ENCODE assay signal across 8 mouse cellular contexts in genomic region chr19:8724392-8724791, GRCm38 (mm10). TPM values are rescaled to one million over a fixed set of nuclear protein-coding genes. Genes with fewer than 3 reads are reported as not detected.
DNase-seq lines count a peak whose midpoint lies in the region; ATAC-seq and TF ChIP-seq lines count a peak whose summit lies in the region.

No protein-coding gene starts in this region.

- peaks cover 32% of the 10 kb centered on the region for H3K36me3 ChIP-seq in kidney, embryonic 14.5 days (ENCODE audit: control insufficient read depth, insufficient read depth, low read length)
- peaks cover 19% of the 10 kb centered on the region for H3K36me3 ChIP-seq in kidney, adult 2 months (ENCODE audit: control insufficient read depth, insufficient read depth, low read length)
- peaks cover 33% of the 10 kb centered on the region for H3K36me3 ChIP-seq in hindbrain, embryonic 14.5 days (replicated peaks; ENCODE audit: control insufficient read depth, insufficient read depth)
- H3K36me3 ChIP-seq in midbrain, embryonic 14.5 days (ENCODE audit: control insufficient read depth, insufficient read depth, low read length) = peaks cover 28% of the 10 kb centered on the region
- H3K36me3 ChIP-seq in thymus, adult 2 months (ENCODE audit: control insufficient read depth, insufficient read depth, low read length) = peaks cover 24% of the 10 kb centered on the region

- no peaks in the 10 kb centered on the region for H3K27me3 ChIP-seq in kidney, embryonic 14.5 days (ENCODE audit: control insufficient read depth, insufficient read depth, low read length)
- no peaks in the 10 kb centered on the region for H3K27me3 ChIP-seq in kidney, adult 2 months (replicated peaks; ENCODE audit: control insufficient read depth, insufficient read depth, low read length)
- H3K27me3 ChIP-seq in hindbrain, embryonic 14.5 days (ENCODE audit: control insufficient read depth, insufficient read depth, low read length) = no peaks in the 10 kb centered on the region
- no peaks in the 10 kb centered on the region for H3K27me3 ChIP-seq in midbrain, embryonic 14.5 days (ENCODE audit: control insufficient read depth, insufficient read depth, low read length)
- no peaks in the 10 kb centered on the region for H3K27me3 ChIP-seq in thymus, adult 2 months (ENCODE audit: control insufficient read depth, insufficient read depth, low read length)

- H3K4me1 ChIP-seq in kidney, embryonic 14.5 days (ENCODE audit: control insufficient read depth, insufficient read depth, low read length) = 0 out of 2 replicates have a peak, but pooled peaks cover 6% of the 10 kb centered on the region
- H3K4me1 ChIP-seq in kidney, adult 2 months (ENCODE audit: control insufficient read depth, insufficient read depth, low read length) = peaks cover 4% of the 10 kb centered on the region; the same call in 1 of the 2 replicates
- no peaks in the 10 kb centered on the region; the same call in 1 of the 2 replicates for H3K4me1 ChIP-seq in bone marrow, adult 2 months (ENCODE audit: control insufficient read depth, insufficient read depth, low read length)
- H3K4me1 ChIP-seq in hindbrain, embryonic 14.5 days (replicated peaks; ENCODE audit: control insufficient read depth, insufficient read depth, low read length) = peaks cover 28% of the 10 kb centered on the region
- peaks cover 33% of the 10 kb centered on the region for H3K4me1 ChIP-seq in midbrain, embryonic 14.5 days (ENCODE audit: control insufficient read depth, insufficient read depth, low read length)
- peaks cover 3% of the 10 kb centered on the region; the same call in 1 of the 2 replicates for H3K4me1 ChIP-seq in thymus, adult 2 months (replicated peaks; ENCODE audit: control insufficient read depth, insufficient read depth, low read length)

- peak overlapping the region; percentile 90 for H3K27ac ChIP-seq in kidney, embryonic 14.5 days (ENCODE audit: low read depth, low read length)
- H3K27ac ChIP-seq in kidney, adult 2 months (ENCODE audit: insufficient read depth, low read depth, low read length) = no peak overlapping the region
- no peak overlapping the region for H3K27ac ChIP-seq in bone marrow, adult 2 months (ENCODE audit: control insufficient read depth, insufficient read depth, low read depth, low read length, poor library complexity)
- H3K27ac ChIP-seq in hindbrain, embryonic 14.5 days = no peak overlapping the region
- no peak overlapping the region for H3K27ac ChIP-seq in midbrain, embryonic 14.5 days (replicated peaks; ENCODE audit: low read depth, low read length)
- H3K27ac ChIP-seq in thymus, adult 2 months (ENCODE audit: control insufficient read depth, insufficient read depth, low read length) = no peak overlapping the region

- H3K4me3 ChIP-seq in kidney, embryonic 14.5 days (ENCODE audit: low read length) = peak overlapping the region; percentile 82
- H3K4me3 ChIP-seq in kidney, adult 2 months (ENCODE audit: insufficient read depth, low read depth, low read length) = no peak overlapping the region
- H3K4me3 ChIP-seq in bone marrow, adult 2 months (replicated peaks; ENCODE audit: control insufficient read depth, low read depth, low read length) = peak overlapping the region; percentile 84
- peak overlapping the region; percentile 67 for H3K4me3 ChIP-seq in hindbrain, embryonic 14.5 days (replicated peaks; ENCODE audit: low read length)
- H3K4me3 ChIP-seq in midbrain, embryonic 14.5 days (replicated peaks; ENCODE audit: low read depth, low read length) = peak overlapping the region; percentile 56
- no peak overlapping the region for H3K4me3 ChIP-seq in thymus, adult 2 months (ENCODE audit: control insufficient read depth, insufficient read depth, low read length)

- no peak for ATAC-seq in kidney, embryonic 14.5 days (ENCODE audit: low FRiP score, low TSS enrichment)
- no peak for ATAC-seq in hindbrain, embryonic 14.5 days (ENCODE audit: low FRiP score)
- no peak for ATAC-seq in midbrain, embryonic 14.5 days (ENCODE audit: low FRiP score, low TSS enrichment)

- peak overlapping the region; percentile 70 for H3K4me2 ChIP-seq in kidney, embryonic 14.5 days (replicated peaks; ENCODE audit: low read depth, low read length)
- peak overlapping the region; percentile 84 for H3K4me2 ChIP-seq in hindbrain, embryonic 14.5 days (replicated peaks)
- peak overlapping the region; percentile 84 for H3K4me2 ChIP-seq in midbrain, embryonic 14.5 days (ENCODE audit: low read length)

- no peak for DNase-seq in kidney, adult 2 months
- no peak for DNase-seq in hindbrain, embryonic 14.5 days (ENCODE audit: low spot score)
- no peak for DNase-seq in midbrain, embryonic 14.5 days
- no peak for DNase-seq in thymus, adult 2 months
- no peak for DNase-seq in ovary, postnatal 10 days (ENCODE audit: low spot score)
- no peak for DNase-seq in right cerebral cortex, postnatal 36 days (ENCODE audit: low spot score in 2 of 2)

- TF ChIP-seq CTCF in kidney, adult 2 months (conservative IDR thresholded peaks at IDR 0.05; ENCODE audit: insufficient read depth, insufficient read length, low read depth, low read length) = no peak
- no peak for TF ChIP-seq CTCF in bone marrow, adult 2 months (IDR thresholded peaks at IDR 0.05; ENCODE audit: control insufficient read depth, insufficient read depth, low read length)
- no peak for TF ChIP-seq CTCF in thymus, adult 2 months (IDR thresholded peaks at IDR 0.05; ENCODE audit: borderline replicate concordance, control insufficient read depth, extremely low read depth, insufficient read depth, low read length, poor library complexity)

- H3K9me3 ChIP-seq in kidney, embryonic 14.5 days (ENCODE audit: control insufficient read depth, low read length) = no peaks in the 10 kb centered on the region
- no peaks in the 10 kb centered on the region for H3K9me3 ChIP-seq in hindbrain, embryonic 14.5 days (ENCODE audit: control insufficient read depth, low read length)
- H3K9me3 ChIP-seq in midbrain, embryonic 14.5 days (ENCODE audit: control insufficient read depth, low read length) = no peaks in the 10 kb centered on the region

- TF ChIP-seq POLR2A in kidney, adult 2 months (IDR thresholded peaks at IDR 0.05; ENCODE audit: low read depth, low read length) = no peak
- TF ChIP-seq POLR2A in bone marrow, adult 2 months (IDR thresholded peaks at IDR 0.05; ENCODE audit: borderline replicate concordance, control insufficient read depth, low read depth, low read length) = no peak
- no peak for TF ChIP-seq POLR2A in thymus, adult 2 months (IDR thresholded peaks at IDR 0.05; ENCODE audit: control insufficient read depth, extremely low read depth, insufficient read depth, low read length, poor library complexity)

- H3K9ac ChIP-seq in kidney, embryonic 14.5 days (ENCODE audit: low read depth, low read length) = peak overlapping the region; percentile 97
- H3K9ac ChIP-seq in hindbrain, embryonic 14.5 days = peak overlapping the region; percentile 88
- peak overlapping the region; percentile 75 for H3K9ac ChIP-seq in midbrain, embryonic 14.5 days (replicated peaks; ENCODE audit: low read length)

- WGBS in kidney, embryonic 14.5 days = 3% methylated on average over 2 of the region's 2 CpGs
- WGBS in kidney, adult 2 months = 7% methylated on average over 2 of the region's 2 CpGs
- WGBS in bone marrow, adult 2 months = 3% methylated on average over 2 of the region's 2 CpGs
- 1% methylated on average over 2 of the region's 2 CpGs for WGBS in hindbrain, embryonic 14.5 days
- 3% methylated on average over 2 of the region's 2 CpGs for WGBS in midbrain, embryonic 14.5 days
- 5% methylated on average over 2 of the region's 2 CpGs for WGBS in thymus, adult 2 months

RNA-seq across cellular contexts. Expression of gene Slc3a2, which starts 1.2 kb away (rescaled TPM):
- polyA plus RNA-seq in kidney, embryonic 14.5 days (2014; fragmentation: Nextera tagmentation; extraction: Ambion mirVana) = 114 and 123 TPM in 2 replicates
- polyA plus RNA-seq in kidney, adult 2 months (2012; rRNA removed) = 560 and 573 TPM in 2 replicates
- polyA plus RNA-seq in bone marrow, adult 2 months (2011; ENCODE audit: insufficient read depth, insufficient read length, low replicate concordance, missing spikeins) = 58.4 and 65.7 TPM in 2 replicates
- polyA plus RNA-seq in hindbrain, embryonic 14.5 days (2014; fragmentation: Nextera tagmentation; extraction: Ambion mirVana) = 161 and 174 TPM in 2 replicates
- 157 TPM in 2 replicates for polyA plus RNA-seq in midbrain, embryonic 14.5 days (2014; fragmentation: Nextera tagmentation; extraction: Ambion mirVana)
- polyA plus RNA-seq in thymus, adult 2 months (2012; rRNA removed) = 154 and 165 TPM in 2 replicates

RNA-seq across cellular contexts. Expression of gene Wdr74, which starts 11.2 kb away (rescaled TPM):
- 82.9 and 97.3 TPM in 2 replicates for polyA plus RNA-seq in kidney, embryonic 14.5 days (2014; fragmentation: Nextera tagmentation; extraction: Ambion mirVana)
- polyA plus RNA-seq in kidney, adult 2 months (2012; rRNA removed) = 28.2 and 29.3 TPM in 2 replicates
- polyA plus RNA-seq in bone marrow, adult 2 months (2011; ENCODE audit: insufficient read depth, insufficient read length, low replicate concordance, missing spikeins) = 40.8 and 121 TPM in 2 replicates
- polyA plus RNA-seq in hindbrain, embryonic 14.5 days (2014; fragmentation: Nextera tagmentation; extraction: Ambion mirVana) = 80.7 and 80.8 TPM in 2 replicates
- polyA plus RNA-seq in midbrain, embryonic 14.5 days (2014; fragmentation: Nextera tagmentation; extraction: Ambion mirVana) = 89.1 and 95.7 TPM in 2 replicates
- 49.2 and 54.7 TPM in 2 replicates for polyA plus RNA-seq in thymus, adult 2 months (2012; rRNA removed)

RNA-seq across cellular contexts. Expression of gene 1700092M07Rik, which starts 16.1 kb away (rescaled TPM):
- 0.70 and 2.3 TPM in 2 replicates for polyA plus RNA-seq in kidney, embryonic 14.5 days (2014; fragmentation: Nextera tagmentation; extraction: Ambion mirVana)
- polyA plus RNA-seq in kidney, adult 2 months (2012; rRNA removed) = 0.39 TPM in 1 of 2 replicates, not detected in the other
- polyA plus RNA-seq in bone marrow, adult 2 months (2011; ENCODE audit: insufficient read depth, insufficient read length, low replicate concordance, missing spikeins) = 3.4 and 3.7 TPM in 2 replicates
- polyA plus RNA-seq in hindbrain, embryonic 14.5 days (2014; fragmentation: Nextera tagmentation; extraction: Ambion mirVana) = 0.84 and 0.90 TPM in 2 replicates
- 0.97 and 1.1 TPM in 2 replicates for polyA plus RNA-seq in midbrain, embryonic 14.5 days (2014; fragmentation: Nextera tagmentation; extraction: Ambion mirVana)
- polyA plus RNA-seq in thymus, adult 2 months (2012; rRNA removed) = not detected in 2 replicates

RNA-seq across cellular contexts. Expression of gene Stx5a, which starts 16.8 kb away (rescaled TPM):
- polyA plus RNA-seq in kidney, embryonic 14.5 days (2014; fragmentation: Nextera tagmentation; extraction: Ambion mirVana) = 114 and 128 TPM in 2 replicates
- polyA plus RNA-seq in kidney, adult 2 months (2012; rRNA removed) = 51.4 and 59.4 TPM in 2 replicates
- polyA plus RNA-seq in bone marrow, adult 2 months (2011; ENCODE audit: insufficient read depth, insufficient read length, low replicate concordance, missing spikeins) = 62.1 and 83.9 TPM in 2 replicates
- 102 and 103 TPM in 2 replicates for polyA plus RNA-seq in hindbrain, embryonic 14.5 days (2014; fragmentation: Nextera tagmentation; extraction: Ambion mirVana)
- polyA plus RNA-seq in midbrain, embryonic 14.5 days (2014; fragmentation: Nextera tagmentation; extraction: Ambion mirVana) = 102 and 110 TPM in 2 replicates
- polyA plus RNA-seq in thymus, adult 2 months (2012; rRNA removed) = 128 and 137 TPM in 2 replicates

RNA-seq across cellular contexts. Expression of gene Nxf1, which starts 32.5 kb away (rescaled TPM):
- 155 and 198 TPM in 2 replicates for polyA plus RNA-seq in kidney, embryonic 14.5 days (2014; fragmentation: Nextera tagmentation; extraction: Ambion mirVana)
- polyA plus RNA-seq in kidney, adult 2 months (2012; rRNA removed) = 84.0 and 89.7 TPM in 2 replicates
- 488 and 589 TPM in 2 replicates for polyA plus RNA-seq in bone marrow, adult 2 months (2011; ENCODE audit: insufficient read depth, insufficient read length, low replicate concordance, missing spikeins)
- polyA plus RNA-seq in hindbrain, embryonic 14.5 days (2014; fragmentation: Nextera tagmentation; extraction: Ambion mirVana) = 120 and 125 TPM in 2 replicates
- 146 and 171 TPM in 2 replicates for polyA plus RNA-seq in midbrain, embryonic 14.5 days (2014; fragmentation: Nextera tagmentation; extraction: Ambion mirVana)
- polyA plus RNA-seq in thymus, adult 2 months (2012; rRNA removed) = 170 and 191 TPM in 2 replicates

Comparison
In these comparisons a context has a peak if more than half of its experiments do, and no peak if none do; other contexts are left out.
1. H3K4me3 ChIP-seq: peak in kidney, embryonic 14.5 days (single experiment), bone marrow, adult 2 months (single experiment), hindbrain, embryonic 14.5 days (single experiment) and midbrain, embryonic 14.5 days (single experiment); none in kidney, adult 2 months (single experiment) and thymus, adult 2 months (single experiment).
2. Peak in every context shown above with its lines, with median percentiles within 50 percentile points of each other: H3K4me2 ChIP-seq and H3K9ac ChIP-seq.